Mouse (Mus musculus): ENCODE data around the gene Arl1. TPM values are rescaled to one million over a fixed set of nuclear protein-coding genes. Genes with fewer than 3 reads are reported as not detected.
"Not testable (repeated sequence)": the region's sequence is repeated elsewhere in the genome, so short reads cannot be mapped to it uniquely, and the experiment has no call there.

Gene Arl1
- polyA plus RNA-seq, 2 experiments = 23.7 to 57.6 TPM

DNA sequence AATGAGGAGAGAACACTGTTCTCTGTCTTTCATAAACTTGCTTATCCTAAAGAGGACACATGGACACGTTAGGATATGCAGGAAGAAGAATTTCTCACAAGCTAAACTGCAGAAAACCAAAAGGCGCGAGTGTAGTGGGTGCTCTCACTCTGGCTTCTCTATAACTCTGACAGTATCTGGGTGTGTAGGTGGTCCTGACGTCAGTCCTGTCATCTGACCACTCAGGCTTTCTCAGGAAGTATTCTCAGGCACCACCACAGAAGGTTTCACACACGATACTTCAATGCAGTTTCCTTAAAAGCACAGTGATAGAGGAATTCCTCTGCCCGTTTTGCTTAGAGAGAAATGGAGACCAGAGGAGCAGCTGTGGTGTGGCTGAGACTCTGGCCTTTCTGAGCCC is 45.5 kb downstream of the Arl1 start:
- no peak for TF ChIP-seq EP300 (IDR thresholded peaks at IDR 0.05; ENCODE audit: low read depth)
- TF ChIP-seq CTCF (IDR thresholded peaks at IDR 0.05; ENCODE audit: low read depth) = no peak
- no peak overlapping the region for H3K27ac ChIP-seq
- peaks cover 7% of the 10 kb centered on the region for H3K36me3 ChIP-seq (replicated peaks; ENCODE audit: control insufficient read depth, insufficient read depth, low read depth)
- H3K4me3 ChIP-seq (ENCODE audit: insufficient read depth in 1 of 2, low read depth in 2 of 2, low read length in 2 of 2) = no peak overlapping the region
- 70% methylated on average over 6 of the region's 6 CpGs for WGBS (ENCODE audit: insufficient replicate concordance)
- no peaks in the 10 kb centered on the region for H3K9me3 ChIP-seq (ENCODE audit: control insufficient read depth, low read length)
- no peaks in the 10 kb centered on the region for H3K27me3 ChIP-seq (ENCODE audit: control insufficient read depth, insufficient read depth, low read length)
- no peak for ATAC-seq (ENCODE audit: insufficient read depth)
- no peak overlapping the region for H3K9ac ChIP-seq (replicated peaks)
- no peak overlapping the region for H3K4me2 ChIP-seq (ENCODE audit: low read depth)
- no peak for DNase-seq (ENCODE audit: low read depth in 3 of 3, low spot score in 3 of 3)
- H3K4me1 ChIP-seq (replicated peaks; ENCODE audit: control insufficient read depth in 2 of 2, insufficient read depth in 2 of 2, low read length in 1 of 2) = no peaks in the 10 kb centered on the region

DNA sequence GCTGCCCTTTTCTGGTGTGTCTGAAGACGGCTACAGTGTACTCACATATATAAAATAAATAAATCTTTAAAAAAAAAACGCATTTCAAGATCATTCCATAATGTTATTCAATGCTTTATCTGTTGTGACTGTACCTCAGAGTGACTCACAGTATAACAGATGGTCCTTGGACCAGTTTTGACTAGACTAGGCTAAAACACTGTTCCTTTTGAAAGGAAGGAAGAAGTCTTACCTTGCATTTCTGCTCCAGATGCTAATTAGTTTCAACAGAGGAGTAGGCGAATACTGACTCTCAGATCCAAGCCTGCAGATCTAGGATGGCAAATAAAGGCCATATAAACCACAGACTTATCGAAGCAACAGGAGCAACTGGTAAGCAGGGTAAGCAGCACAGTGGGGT is 50.1 kb downstream of the Arl1 start:
- no peak overlapping the region for H3K4me2 ChIP-seq (ENCODE audit: low read depth)
- H3K9ac ChIP-seq (replicated peaks) = no peak overlapping the region
- no peaks in the 10 kb centered on the region for H3K9me3 ChIP-seq (ENCODE audit: control insufficient read depth, low read length)
- TF ChIP-seq CTCF (IDR thresholded peaks at IDR 0.05; ENCODE audit: low read depth) = no peak
- TF ChIP-seq EP300 (IDR thresholded peaks at IDR 0.05; ENCODE audit: low read depth) = no peak
- no peak overlapping the region for H3K27ac ChIP-seq
- 57% methylated on average over 4 of the region's 4 CpGs for WGBS (ENCODE audit: insufficient replicate concordance)
- ATAC-seq (ENCODE audit: insufficient read depth) = no peak
- peaks cover 6% of the 10 kb centered on the region for H3K36me3 ChIP-seq (replicated peaks; ENCODE audit: control insufficient read depth, insufficient read depth, low read depth)
- H3K4me3 ChIP-seq (ENCODE audit: insufficient read depth in 1 of 2, low read depth in 2 of 2, low read length in 2 of 2) = no peak overlapping the region
- H3K4me1 ChIP-seq (replicated peaks; ENCODE audit: control insufficient read depth in 2 of 2, insufficient read depth in 2 of 2, low read length in 1 of 2) = no peaks in the 10 kb centered on the region
- DNase-seq (ENCODE audit: low read depth in 3 of 3, low spot score in 3 of 3) = no peak
- H3K27me3 ChIP-seq (ENCODE audit: control insufficient read depth, insufficient read depth, low read length) = no peaks in the 10 kb centered on the region

DNA sequence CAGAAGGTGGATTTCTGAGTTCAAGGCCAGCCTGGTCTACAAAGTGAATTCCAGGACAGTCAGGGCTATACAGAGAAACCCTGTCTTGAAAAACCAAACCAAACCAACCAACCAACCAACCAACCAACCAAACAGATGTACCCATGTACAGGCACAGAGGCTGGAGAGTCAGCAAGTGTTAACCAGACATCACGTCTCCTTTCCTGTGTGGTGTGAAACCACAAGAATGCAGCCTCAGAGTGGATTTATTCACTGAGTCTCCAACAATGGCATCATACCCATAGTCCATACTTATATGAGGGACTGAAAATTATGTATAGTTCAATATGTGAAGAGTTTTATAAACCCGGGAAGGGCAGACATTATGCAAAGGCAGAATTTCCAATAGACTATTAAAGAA is 52.5 kb downstream of the Arl1 start:
- ATAC-seq (ENCODE audit: insufficient read depth); H3K27ac ChIP-seq; H3K27me3 ChIP-seq (ENCODE audit: control insufficient read depth, insufficient read depth, low read length); DNase-seq (ENCODE audit: low read depth in 3 of 3, low spot score in 3 of 3); H3K4me1 ChIP-seq (replicated peaks; ENCODE audit: control insufficient read depth in 2 of 2, insufficient read depth in 2 of 2, low read length in 1 of 2); H3K4me2 ChIP-seq (ENCODE audit: low read depth); H3K9me3 ChIP-seq (ENCODE audit: control insufficient read depth, low read length); H3K9ac ChIP-seq (replicated peaks); H3K36me3 ChIP-seq (replicated peaks; ENCODE audit: control insufficient read depth, insufficient read depth, low read depth); H3K4me3 ChIP-seq (ENCODE audit: insufficient read depth in 1 of 2, low read depth in 2 of 2, low read length in 2 of 2): not testable (repeated sequence)
- WGBS (ENCODE audit: insufficient replicate concordance) = 67% methylated on average over 2 of the region's 2 CpGs

DNA sequence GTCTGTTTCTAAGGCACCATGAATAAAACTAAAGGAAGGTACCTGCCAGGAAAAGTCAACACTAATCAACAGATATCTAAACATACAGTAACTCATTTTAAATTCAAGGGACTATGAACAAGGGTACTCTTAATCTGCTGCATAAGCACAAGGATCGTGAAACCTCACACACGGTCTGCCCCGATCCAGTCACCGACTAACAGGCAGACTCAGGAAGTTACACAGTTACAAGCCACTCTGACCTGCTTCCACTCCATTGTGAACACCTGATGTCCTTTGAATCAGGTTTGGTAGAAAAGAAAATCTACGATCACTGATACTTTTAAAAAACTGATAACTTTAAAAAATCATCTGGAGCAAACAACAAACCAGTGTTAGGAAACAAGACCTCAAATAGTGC is 53.3 kb downstream of the Arl1 start:
- no peak overlapping the region for H3K27ac ChIP-seq
- TF ChIP-seq CTCF (IDR thresholded peaks at IDR 0.05; ENCODE audit: low read depth) (no peak), EP300 (IDR thresholded peaks at IDR 0.05; ENCODE audit: low read depth) (no peak)
- 81% methylated on average over 5 of the region's 5 CpGs for WGBS (ENCODE audit: insufficient replicate concordance)

DNA sequence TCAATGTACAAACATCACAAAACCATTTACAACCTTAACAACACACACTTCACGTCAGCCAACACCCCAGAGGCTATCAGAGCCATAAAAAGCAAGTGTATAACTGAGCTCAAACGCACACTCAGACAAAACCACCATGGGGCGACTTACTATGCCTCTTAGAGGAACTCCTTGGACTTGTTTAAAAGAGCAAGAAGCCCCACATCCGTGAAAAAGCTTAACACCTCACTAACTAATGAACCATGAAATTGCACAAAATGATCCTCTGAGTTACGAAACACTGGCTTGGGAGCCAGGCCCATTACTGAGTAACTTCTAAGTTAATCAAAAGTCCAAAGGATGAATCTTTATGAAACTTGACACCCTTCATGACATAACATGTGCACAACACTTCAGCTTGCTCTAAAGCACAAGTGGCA is 53.9 kb downstream of the Arl1 start:
- no peak for TF ChIP-seq EP300 (IDR thresholded peaks at IDR 0.05; ENCODE audit: low read depth)
- no peak for TF ChIP-seq CTCF (IDR thresholded peaks at IDR 0.05; ENCODE audit: low read depth)
- Histone ChIP-seq H3K4me1 (replicated peaks; ENCODE audit: control insufficient read depth in 2 of 2, insufficient read depth in 2 of 2, low read length in 1 of 2) (no peaks in the 10 kb centered on the region), H3K4me3 (ENCODE audit: insufficient read depth in 1 of 2, low read depth in 2 of 2, low read length in 2 of 2) (no peak overlapping the region), H3K9me3 (ENCODE audit: control insufficient read depth, low read length) (no peaks in the 10 kb centered on the region), H3K36me3 (replicated peaks; ENCODE audit: control insufficient read depth, insufficient read depth, low read depth) (peaks cover 4% of the 10 kb centered on the region), H3K4me2 (ENCODE audit: low read depth) (no peak overlapping the region), H3K27me3 (ENCODE audit: control insufficient read depth, insufficient read depth, low read length) (no peaks in the 10 kb centered on the region), H3K9ac (replicated peaks) (no peak overlapping the region), H3K27ac (no peak overlapping the region)
- no peak for ATAC-seq (ENCODE audit: insufficient read depth)
- DNase-seq (ENCODE audit: low read depth in 3 of 3, low spot score in 3 of 3) = no peak
- 71% methylated on average over 5 of the region's 5 CpGs for WGBS (ENCODE audit: insufficient replicate concordance)

More for the DNA sequence above, 53.3 kb downstream of the Arl1 start:
- Histone ChIP-seq H3K4me1 (replicated peaks; ENCODE audit: control insufficient read depth in 2 of 2, insufficient read depth in 2 of 2, low read length in 1 of 2) (no peaks in the 10 kb centered on the region), H3K9me3 (ENCODE audit: control insufficient read depth, low read length) (no peaks in the 10 kb centered on the region), H3K4me2 (ENCODE audit: low read depth) (no peak overlapping the region), H3K27me3 (ENCODE audit: control insufficient read depth, insufficient read depth, low read length) (no peaks in the 10 kb centered on the region), H3K9ac (replicated peaks) (no peak overlapping the region), H3K4me3 (ENCODE audit: insufficient read depth in 1 of 2, low read depth in 2 of 2, low read length in 2 of 2) (no peak overlapping the region), H3K36me3 (replicated peaks; ENCODE audit: control insufficient read depth, insufficient read depth, low read depth) (peaks cover 4% of the 10 kb centered on the region)
- no peak for ATAC-seq (ENCODE audit: insufficient read depth)
- no peak for DNase-seq (ENCODE audit: low read depth in 3 of 3, low spot score in 3 of 3)

DNA sequence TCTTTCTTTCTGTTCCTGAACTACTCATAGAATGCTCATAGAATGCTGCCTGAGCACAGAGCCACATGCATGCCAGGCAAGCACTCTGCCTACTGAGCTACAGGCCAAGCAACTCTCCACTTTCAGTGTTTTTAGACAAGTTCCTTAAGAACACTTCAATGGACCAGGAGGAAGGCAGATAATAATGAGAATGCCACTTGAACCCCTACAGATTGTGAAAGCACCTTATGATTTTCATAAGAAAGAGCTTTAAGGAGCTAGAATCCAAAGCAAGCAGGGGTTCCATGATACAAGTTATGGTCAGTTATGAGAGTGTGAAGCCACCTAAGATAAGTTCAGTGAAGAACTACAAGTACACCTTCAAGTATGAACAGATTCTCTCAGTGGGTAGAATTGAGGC is 63.0 kb downstream of the Arl1 start:
- Histone ChIP-seq H3K9ac (replicated peaks) (no peak overlapping the region), H3K36me3 (replicated peaks; ENCODE audit: control insufficient read depth, insufficient read depth, low read depth) (no peaks in the 10 kb centered on the region; the same call in none of the 2 replicates), H3K4me2 (ENCODE audit: low read depth) (no peak overlapping the region), H3K9me3 (ENCODE audit: control insufficient read depth, low read length) (no peaks in the 10 kb centered on the region), H3K4me3 (ENCODE audit: insufficient read depth in 1 of 2, low read depth in 2 of 2, low read length in 2 of 2) (no peak overlapping the region), H3K27me3 (ENCODE audit: control insufficient read depth, insufficient read depth, low read length) (no peaks in the 10 kb centered on the region), H3K4me1 (replicated peaks; ENCODE audit: control insufficient read depth in 2 of 2, insufficient read depth in 2 of 2, low read length in 1 of 2) (no peaks in the 10 kb centered on the region), H3K27ac (no peak overlapping the region)
- DNase-seq (ENCODE audit: low read depth in 3 of 3, low spot score in 3 of 3) (no peak), ATAC-seq (ENCODE audit: insufficient read depth) (no peak)
- TF ChIP-seq CTCF (IDR thresholded peaks at IDR 0.05; ENCODE audit: low read depth) (no peak), EP300 (IDR thresholded peaks at IDR 0.05; ENCODE audit: low read depth) (no peak)

Other genes starting within 250 kb of the Arl1 start
- 0.74 and 1.0 TPM in 2 replicates for gene Chpt1, start 226.8 kb upstream of the Arl1 start, polyA plus RNA-seq (2012; rRNA removed)
- 3.4 and 3.9 TPM in 2 replicates for gene Chpt1, start 226.8 kb upstream of the Arl1 start, polyA plus RNA-seq (2014; fragmentation: Nextera tagmentation; extraction: Ambion mirVana)
- 0.10 and 0.21 TPM in 2 replicates for gene Mybpc1, start 125.7 kb upstream of the Arl1 start, polyA plus RNA-seq (2012; rRNA removed)
- not detected in 2 replicates for gene Mybpc1, start 125.7 kb upstream of the Arl1 start, polyA plus RNA-seq (2014; fragmentation: Nextera tagmentation; extraction: Ambion mirVana)
- gene Spic, start 45.8 kb upstream of the Arl1 start, polyA plus RNA-seq (2012; rRNA removed) = 2.4 and 3.9 TPM in 2 replicates
- 8.4 and 8.9 TPM in 2 replicates for gene Spic, start 45.8 kb upstream of the Arl1 start, polyA plus RNA-seq (2014; fragmentation: Nextera tagmentation; extraction: Ambion mirVana)
- 3.6 and 6.7 TPM in 2 replicates for gene Utp20, start 95.9 kb downstream of the Arl1 start, polyA plus RNA-seq (2012; rRNA removed)
- 6.6 and 8.1 TPM in 2 replicates for gene Utp20, start 95.9 kb downstream of the Arl1 start, polyA plus RNA-seq (2014; fragmentation: Nextera tagmentation; extraction: Ambion mirVana)
- gene Slc5a8, start 155.1 kb downstream of the Arl1 start, polyA plus RNA-seq (2012; rRNA removed) = 0.01 and 0.03 TPM in 2 replicates
- gene Slc5a8, start 155.1 kb downstream of the Arl1 start, polyA plus RNA-seq (2014; fragmentation: Nextera tagmentation; extraction: Ambion mirVana) = 0.04 TPM in 1 of 2 replicates, not detected in the other

Measured in liver, embryonic 14.5 days (tissue).